Mouse (Mus musculus) thymus, postnatal 10 days (tissue): ENCODE measurements around the gene Entpd8.

Experiments used
- DNase-seq, 2 experiments: peaks; one replicate each; pipeline ENCODE4 v3.0.0; 2021; ENCODE audit warnings: low spot score in 2 of 2

Gene Entpd8

DNA sequence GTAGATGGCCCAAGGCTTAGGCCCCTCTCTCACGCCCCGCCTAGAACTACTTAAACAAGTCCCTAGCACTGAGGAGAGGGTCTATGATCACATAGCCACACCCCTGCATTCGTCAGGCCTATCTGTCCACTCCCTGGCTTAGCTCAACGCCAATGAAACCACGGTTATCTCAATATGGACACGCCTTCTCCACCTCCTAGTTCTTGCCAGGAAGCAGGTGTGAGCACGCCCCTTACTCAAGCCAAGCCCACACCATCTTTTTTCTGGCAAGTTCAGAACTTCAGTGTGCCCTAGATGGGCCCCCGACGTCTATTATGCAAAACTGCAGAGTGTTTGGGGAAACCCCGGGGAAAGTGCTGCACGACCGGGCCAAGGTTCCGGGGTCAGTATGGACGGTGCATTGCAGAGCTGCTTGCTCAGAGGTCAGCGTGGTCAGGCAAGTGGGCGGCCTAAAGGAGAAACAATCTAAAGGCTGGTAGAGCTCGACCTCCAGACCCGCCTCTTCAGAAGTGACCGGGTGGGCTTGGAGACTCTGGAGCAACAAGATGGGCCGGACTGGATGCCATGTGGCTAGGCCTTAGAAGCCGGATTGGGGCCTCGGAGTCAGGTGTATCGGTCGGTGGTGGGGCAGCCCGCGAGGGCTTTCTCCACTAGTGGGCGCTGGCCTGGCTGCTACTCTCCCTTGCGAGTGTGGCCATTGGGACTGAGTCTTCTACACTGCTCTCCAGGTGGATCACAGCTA, 15.2 kb downstream of the Entpd8 start, which contains the start of gene Noxa1:
TSS of gene Noxa1 (minus strand) at position 41 of the 742 bp plus-strand sequence.
- DNase-seq, result no peak

DNA sequence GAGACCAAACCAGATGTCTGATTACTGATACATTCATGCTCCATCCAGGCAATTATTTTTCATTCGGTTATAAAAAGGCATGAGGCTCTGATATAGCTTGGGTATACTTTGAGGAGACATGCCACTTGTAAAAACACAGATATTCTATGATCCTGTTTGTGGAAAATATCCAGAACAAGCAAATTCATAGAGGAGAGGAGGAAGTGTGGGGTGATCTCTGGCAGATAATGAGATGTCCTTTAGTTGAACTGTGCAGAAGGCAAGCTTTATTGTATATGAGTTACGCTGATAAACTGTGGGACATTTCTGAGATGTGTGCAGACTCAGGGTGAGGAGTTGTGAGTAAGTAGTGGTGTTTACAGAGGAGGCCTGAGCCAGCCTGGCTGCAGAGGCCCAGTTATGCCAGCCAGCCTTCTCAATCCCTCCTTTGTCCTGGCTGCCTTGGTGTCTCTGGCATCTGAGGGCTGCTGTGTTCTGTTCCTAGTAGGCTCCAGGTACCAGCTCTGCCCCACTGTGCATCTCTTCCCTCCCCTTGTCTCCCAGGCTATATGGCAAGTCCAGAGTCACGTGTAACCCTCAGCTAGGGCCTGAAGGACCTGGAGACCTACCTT, 18.0 kb downstream of the Entpd8 start:
- no peak for DNase-seq

DNA sequence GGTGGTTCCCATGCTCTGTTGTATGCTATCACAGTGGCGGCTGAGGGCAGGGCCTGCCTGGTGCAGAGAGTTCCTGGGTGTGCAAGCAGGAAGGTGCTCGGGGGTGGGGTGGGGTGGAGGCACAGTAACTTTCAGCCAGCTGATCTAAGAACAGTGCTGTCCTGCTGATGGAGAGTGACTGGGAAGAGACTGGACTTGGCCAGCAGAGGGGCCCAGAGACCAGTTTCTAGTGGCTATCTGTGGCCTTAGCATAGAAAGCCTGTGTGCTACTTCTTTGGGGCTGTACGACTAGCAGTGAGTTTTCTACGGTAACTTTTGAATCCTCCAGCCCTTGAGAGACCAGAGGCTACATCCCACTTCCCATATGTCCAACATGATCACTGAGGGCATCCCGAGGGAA, 18.9 kb downstream of the Entpd8 start:
- DNase-seq, result no peak

DNA sequence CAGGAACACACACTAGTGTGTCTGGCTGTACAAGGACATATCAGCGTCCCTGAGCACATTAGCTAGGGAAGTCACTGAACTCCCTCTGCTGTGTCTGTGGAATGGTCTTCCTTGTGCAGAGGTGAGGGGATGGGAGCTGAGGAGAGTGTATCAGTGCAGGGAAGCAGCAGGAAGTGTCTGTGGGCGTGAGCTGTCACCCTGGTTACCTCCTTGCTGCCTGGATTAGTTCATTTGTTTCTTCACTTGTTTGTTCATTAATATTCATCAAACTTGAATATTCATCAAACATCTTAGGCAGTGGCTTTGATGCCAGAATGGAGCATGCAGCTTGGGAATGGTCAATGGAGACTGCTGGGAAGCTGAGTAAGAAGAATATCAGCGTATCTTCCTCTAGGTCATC, 19.6 kb downstream of the Entpd8 start:
- DNase-seq, result no peak

DNA sequence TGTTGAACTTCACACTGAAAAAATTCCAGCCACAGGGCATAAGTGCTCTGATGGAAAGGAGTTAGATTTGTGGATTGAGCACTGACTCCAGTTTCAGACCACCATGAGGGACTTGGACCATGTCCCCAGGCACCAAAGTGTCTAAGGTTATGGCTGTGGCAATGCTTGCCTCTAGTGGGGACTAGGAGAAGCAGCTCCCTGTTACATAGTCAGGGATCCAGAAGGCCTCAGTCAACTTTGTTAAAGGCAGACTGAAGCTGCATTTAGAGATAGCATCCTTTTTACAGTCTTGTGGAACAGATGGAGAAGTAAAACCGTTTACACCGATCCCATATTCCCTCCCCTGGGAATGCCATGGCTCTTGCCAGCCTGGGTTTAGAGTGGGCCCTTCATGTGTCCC, 24.0 kb downstream of the Entpd8 start:
- DNase-seq, result no peak

DNA sequence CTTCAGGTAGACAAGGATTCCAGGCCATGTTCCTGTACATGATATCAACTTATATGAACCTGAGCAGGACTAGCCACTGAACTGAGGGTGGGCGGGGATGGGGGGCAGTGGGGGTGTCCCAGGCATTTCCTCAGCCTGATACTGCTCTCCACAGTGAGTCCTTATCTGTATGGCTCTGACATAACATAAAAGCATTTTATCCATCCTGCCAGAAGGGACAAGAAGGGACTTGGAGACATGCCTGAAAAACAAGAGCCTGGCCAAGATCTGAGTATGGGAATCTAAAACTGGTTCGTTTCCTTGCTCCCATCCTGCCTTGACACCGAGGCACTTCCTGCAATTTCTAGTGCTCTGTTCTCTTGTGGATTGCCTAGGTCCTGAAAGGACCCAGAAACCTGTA, 25.9 kb downstream of the Entpd8 start:
- no peak for DNase-seq

DNA sequence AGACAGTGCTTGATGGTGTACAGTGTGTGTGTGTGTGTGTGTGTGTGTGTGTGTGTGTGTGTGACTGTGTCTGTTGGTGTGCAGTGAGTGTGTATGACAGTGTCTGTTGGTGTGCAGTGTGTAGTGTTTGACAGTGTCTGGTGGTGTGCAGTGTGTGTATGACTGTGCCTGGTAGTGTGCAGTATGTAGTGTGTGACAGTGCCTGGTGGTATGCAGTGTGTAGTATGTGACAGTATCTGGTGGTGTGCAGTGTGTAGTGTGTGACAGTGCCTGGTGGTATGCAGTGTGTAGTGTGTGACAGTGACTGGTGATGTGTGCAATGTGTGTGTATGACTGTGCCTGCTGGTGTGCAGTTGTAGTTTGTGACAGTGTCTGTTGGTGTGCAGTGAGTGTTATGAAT, 29.4 kb downstream of the Entpd8 start:
- no peak for DNase-seq

DNA sequence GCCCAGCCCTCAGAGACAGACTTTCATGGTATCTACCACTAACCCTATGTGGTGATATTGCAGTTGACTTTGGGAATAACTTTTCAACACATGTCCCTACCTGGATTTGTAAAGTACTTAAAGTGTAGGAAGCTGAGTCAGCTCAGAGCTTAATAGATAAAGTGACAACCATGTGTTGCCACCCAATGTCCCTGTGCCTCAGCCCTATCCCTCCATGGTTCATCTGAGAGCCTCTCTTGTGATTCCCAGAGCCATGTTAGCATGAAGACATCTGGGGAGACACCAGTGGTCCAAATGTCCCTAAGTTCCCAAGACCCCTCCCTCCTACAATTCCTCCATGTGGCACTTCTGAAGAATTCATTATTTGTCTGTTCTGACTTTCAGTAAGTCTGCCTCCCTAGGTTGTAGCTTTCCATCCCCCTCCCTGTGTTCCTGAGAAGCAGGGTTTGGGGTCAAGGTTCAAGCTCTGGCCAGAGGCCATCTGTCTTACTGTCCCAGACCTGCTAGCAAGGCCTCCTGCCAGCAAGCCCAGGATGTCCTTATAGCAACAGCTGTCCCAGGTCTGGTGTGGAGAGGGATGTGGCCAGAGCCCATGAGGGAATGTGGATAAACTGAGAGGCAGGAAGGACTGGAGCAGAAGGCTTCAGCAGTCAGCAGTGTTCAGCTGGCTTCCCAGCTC, 30.5 kb downstream of the Entpd8 start:
- no peak for DNase-seq

DNA sequence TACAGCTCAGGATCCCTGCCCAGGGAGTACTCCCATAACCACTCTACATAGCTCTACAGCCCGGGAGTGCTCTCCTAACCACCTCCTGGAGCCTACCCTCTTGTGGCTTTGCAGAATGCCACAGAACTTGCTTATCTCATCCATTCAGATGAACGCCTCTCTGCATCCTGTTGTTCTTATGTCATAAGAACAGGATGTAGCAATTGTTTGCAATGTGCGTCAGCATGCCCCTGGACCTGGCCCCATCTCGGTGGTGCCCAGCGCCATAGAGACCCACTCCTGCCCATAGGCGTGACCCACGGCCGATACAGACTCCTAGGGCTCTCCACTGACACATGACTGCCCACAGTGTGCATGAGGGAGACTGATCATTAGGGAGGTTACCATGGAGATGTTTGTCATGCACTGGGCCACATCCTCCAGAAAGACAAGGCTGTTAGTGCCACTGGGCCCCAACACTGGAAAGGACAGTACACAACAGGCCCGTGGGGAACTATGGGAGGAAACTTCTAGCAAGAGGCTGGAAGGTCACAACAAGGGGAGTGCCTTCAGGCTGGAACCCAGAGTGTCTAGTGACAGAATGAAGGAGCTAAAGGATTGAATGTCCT, 31.2 kb downstream of the Entpd8 start:
- DNase-seq, result no peak

DNA sequence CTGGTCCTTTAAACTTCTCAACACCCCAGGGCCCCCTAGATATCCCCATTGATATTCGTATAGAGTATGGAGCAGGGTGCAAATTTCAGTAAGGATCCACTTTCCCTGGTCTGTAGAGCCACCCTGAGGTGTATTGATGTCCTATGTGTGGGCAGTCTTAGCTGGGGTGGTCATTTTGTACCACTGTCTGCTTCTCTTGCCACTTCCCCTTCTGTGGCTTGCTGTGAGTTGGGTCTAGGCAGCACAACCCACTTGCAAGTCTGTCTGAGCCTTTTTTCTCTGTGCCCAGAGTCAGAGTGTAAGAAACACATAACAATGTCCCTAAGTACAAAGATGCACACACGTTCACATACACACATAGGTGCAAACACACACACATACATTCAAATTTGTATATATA, 34.2 kb downstream of the Entpd8 start:
- DNase-seq, result no peak

DNA sequence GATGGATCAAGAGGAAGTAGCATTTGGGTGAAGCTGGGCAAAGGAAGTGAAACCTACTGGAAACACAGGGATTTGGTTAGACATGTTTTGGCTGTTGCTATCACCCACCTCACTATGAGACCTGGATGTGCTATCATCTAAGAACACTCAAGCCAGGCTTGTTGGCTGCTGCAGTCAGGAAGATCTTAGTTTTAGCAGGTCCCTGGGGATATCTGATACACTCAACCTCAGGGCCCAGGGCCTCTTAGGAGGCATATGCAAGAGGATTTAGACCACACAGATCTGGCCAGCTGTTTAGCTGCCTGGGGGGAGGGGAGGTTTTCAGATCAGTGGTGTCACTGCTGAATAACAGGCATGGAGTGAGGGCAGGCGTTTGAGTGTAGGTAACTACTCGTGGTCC, 35.3 kb downstream of the Entpd8 start:
- no peak for DNase-seq

DNA sequence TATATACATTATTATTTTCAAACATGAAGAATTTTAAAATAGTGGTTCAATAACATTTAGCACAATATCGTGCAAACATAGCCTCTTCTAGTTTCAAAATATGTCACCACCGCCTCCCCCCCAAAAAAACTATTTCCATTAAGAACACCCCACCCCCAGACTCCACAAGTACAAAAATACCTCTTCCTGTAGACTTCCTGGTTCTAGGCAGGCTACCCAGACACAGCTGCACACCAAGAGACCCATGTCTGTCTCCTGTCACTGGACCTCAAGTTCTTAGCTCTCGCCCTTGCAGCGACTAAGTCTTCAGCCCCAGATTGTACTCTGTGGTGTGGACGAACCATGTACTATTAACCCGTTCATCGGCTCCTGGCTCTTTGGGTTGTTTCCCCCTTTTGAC, 40.9 kb downstream of the Entpd8 start:
- no peak for DNase-seq

DNA sequence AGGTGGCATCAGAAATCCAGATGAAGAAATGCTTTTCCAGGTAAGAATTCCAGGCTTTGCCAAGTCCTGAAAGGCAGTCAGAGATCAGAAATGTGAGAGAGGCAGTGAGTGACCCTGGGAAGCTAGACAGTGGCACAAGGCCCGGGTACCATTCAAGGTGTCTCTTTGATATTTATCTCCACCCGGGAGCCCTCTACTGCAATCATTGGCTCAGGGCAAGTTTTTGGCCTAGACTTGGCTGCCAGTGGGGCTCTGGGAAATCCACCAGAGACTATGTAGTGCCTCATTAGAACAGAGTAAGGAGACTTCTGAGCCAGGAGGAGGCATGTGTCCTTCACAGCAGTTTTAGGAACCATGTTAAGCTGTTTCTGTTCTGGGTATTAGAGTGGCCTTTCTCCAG, 42.6 kb downstream of the Entpd8 start:
- DNase-seq, result no peak

DNA sequence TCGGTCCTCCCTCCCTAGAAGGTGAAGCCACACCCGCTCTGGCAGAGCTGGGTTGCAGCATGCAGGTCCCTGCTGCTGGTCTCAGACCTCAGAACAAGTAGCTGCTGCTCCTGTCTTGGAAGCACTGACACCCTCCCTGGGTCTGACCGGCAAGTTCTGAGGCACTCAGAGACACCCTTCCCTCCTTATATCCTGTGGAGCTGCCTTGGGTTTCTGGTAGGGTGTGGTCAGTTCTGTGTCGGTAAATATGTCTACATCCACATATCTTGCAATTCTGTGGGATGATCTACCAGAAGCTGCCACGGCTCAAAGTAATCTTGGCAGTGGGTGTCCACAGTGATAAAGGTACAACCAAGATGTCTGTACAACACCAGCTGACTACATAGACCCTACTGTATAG, 43.4 kb downstream of the Entpd8 start:
- no peak for DNase-seq

DNA sequence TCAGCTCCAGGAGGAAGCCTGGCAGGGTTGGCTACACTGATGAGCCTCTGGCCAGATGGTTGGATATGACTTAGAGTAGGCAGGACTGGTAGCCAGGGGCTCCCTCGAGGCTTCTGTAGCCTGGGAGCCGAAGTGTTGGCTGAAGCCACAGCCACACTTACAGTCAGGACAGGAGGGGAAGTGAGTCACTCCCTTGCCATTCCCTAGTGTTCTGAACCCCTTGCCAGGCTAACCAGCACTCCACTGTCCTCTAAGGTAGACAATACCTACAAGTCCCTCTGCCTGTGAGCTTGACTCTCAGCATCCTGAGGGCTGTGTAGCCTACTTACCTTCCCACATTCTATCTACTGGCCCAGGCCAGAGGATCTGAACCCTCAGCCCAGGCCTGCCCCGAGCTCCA, 44.3 kb downstream of the Entpd8 start:
- DNase-seq, result no peak

DNA sequence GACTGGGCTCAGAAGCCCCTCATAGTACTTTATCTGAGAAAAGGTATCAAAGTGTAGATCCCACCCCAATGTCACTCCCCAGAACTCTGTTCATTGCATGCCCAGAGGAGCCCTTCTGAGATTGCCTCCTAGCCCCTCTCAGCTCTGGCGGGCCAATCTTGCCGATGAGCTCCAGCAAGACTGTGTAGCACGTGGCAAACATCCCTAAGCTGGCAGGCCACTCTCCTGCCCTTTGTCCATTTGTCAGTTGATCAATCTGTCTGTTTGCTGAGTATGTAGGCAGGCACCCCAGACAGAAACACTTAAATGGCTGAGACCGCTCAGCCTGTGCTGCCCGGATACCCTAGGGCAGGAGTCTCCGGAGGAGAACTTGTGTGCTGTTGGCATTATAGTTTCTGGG, 45.0 kb downstream of the Entpd8 start:
- no peak for DNase-seq

DNA sequence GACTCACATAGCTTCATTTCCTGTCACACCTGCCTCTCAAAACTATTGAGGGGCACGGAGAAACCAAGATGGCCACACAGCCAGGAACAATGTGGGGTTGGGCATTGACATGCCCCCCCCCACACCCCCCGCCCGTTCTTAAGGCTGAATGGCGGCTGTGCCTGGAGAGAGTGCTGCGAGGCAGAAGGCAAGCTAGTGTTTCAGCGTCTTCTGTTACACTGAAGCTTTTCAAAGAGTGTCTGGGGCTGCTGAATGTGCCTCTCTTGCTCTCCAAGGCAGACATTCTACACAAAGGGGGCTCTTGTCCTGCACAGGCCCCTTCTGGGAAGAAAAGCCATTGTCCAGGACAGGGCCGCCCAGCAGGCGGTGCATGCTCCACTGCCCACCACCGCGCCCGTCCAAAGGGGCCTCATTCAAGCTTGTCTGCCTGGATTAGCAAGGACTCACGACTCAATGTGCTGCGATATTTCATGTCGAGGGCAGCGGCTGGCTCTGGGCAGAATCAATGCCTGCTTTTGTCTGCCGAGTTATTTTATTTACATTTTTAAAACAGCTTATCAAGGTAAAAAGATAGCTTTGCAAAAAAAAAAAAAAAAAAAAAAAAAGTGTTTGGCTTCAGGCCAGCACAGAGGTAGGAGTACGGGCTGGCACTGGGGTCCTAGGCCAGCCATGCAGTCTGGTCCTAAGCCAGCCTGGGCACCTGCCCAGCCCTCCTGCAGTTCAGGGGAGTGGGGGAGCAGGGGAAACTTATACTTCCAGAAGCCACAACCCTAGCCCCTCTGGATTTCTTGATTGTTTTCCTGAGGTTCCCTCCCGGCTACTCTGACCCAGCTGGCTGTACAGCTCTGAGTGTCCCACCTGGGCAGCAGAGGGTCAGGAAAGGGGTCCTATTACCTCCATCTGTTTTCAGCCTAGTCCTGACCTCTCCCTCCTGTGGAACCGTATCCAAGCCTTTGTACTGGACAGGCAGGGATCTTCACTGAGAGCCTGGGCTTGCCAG, 46.2 kb downstream of the Entpd8 start:
- no peak for DNase-seq

DNA sequence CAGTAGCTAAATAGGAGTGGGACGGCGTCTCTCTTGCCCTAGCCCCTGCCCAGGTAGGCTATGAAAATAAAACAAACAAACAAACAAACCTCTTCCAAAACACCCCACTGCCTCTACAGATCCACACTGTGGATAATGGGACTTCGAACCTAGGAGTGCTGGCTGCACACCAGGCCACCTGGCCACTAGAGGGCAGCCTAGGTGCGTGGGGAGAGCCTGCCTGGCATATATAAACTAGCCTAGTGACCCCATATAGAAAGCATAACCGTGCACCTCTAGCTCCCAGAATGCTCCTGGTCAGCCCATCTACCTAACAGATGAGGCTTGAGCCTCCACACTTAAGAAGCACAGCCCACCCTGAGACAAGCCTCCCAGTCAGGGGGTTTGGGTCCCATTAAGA, 47.1 kb downstream of the Entpd8 start:
- peak; percentile 37 to 84 for DNase-seq

DNA sequence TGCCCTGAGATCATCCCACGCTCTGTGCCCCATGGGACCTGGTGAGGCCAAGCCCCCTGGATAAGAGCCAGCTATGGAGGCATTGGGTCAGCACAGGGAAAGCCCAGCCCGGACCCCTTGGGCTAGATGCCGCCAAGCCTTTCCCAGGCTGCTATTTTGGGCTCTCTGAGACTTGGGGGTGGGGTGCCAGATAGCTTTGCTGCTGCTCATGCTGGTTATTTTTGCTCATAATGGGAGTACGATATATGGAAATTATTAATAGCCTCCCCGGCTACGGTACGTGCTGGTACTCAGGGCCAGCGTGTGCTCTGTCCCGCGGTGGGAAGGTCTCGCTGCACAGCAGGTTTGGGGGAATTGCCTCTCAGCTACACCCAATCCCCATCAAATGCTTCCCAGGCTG, 48.0 kb downstream of the Entpd8 start:
- no peak for DNase-seq

DNA sequence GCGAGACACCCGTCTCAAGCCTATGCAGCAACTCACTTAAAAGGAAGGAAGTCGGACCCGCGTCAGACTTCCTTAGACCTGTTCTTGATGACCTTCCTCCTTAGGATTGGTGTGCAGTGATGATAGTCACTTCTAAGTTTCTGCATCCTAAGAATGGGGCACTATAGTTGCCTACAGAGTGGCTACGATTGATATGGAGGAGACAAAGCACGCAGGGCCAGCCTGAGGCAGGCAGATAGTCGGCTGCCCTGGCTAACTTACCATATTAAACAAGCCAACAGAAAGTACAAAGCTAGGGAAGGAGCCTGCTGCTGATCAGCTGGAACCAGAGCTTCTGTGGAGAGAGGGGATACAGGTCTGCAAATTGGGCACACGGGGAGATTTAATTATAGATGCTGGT, 51.5 kb downstream of the Entpd8 start:
- no peak for DNase-seq
